Mouse (Mus musculus) mammary gland, adult 2 months (tissue): Measurements from ENCODE around the gene Wtap. TPM values are rescaled to one million over a fixed set of nuclear protein-coding genes. Genes with fewer than 3 reads are reported as not detected.

ENCODE experiments used
- polyA plus RNA-seq: library from polyadenylated mRNA; depleted of rRNA; stranded (reverse); fragments of >200 nt; gene quantifications from 2 replicates; pipeline ENCODE4 v1.2.3, GENCODE M21; 2012; ENCODE audit warnings: low replicate concordance; rRNA removed

Wtap gene
- 11.8 and 17.5 TPM in 2 replicates for polyA plus RNA-seq

GRCm38 (mm10) chr17:12994069-12994468 is at the start of gene Wtap:
Gene Wtap, minus strand, starts transcription at chr17:12994169.

GRCm38 (mm10) chr17:13006546-13006945 is 12.6 kb upstream of the Wtap start, which contains the start of gene Sod2:
Gene Sod2, plus strand, starts transcription at chr17:13006846.

GRCm38 (mm10) chr17:12960331-12960873 is 33.6 kb downstream of the Wtap start, which contains the start of gene Acat2:
Gene Acat2, minus strand, starts transcription at chr17:12960747.

GRCm38 (mm10) chr17:12940151-12940805 is 53.7 kb downstream of the Wtap start, which contains the start of gene Acat3:
Gene Acat3, minus strand, starts transcription at chr17:12940600.

Other genes starting within 250 kb of the Wtap start
- gene Igf2r, start 224.5 kb downstream of the Wtap start, polyA plus RNA-seq, result 24.6 and 25.9 TPM in 2 replicates
- gene Mas1, start 126.0 kb downstream of the Wtap start, polyA plus RNA-seq, result 0.17 and 0.47 TPM in 2 replicates
- gene Mrgprh, start 118.1 kb downstream of the Wtap start, polyA plus RNA-seq, result 0.39 and 2.3 TPM in 2 replicates
- gene Pnldc1, start 83.9 kb downstream of the Wtap start, polyA plus RNA-seq, result 5.4 and 9.0 TPM in 2 replicates
- 33.7 and 62.6 TPM in 2 replicates for gene Tcp1, start 78.5 kb downstream of the Wtap start, polyA plus RNA-seq
- gene Mrpl18, start 77.8 kb downstream of the Wtap start, polyA plus RNA-seq, result 21.4 and 30.4 TPM in 2 replicates
- gene Acat3, start 53.6 kb downstream of the Wtap start, polyA plus RNA-seq, result 0.80 and 1.0 TPM in 2 replicates
- gene Acat2, start 33.4 kb downstream of the Wtap start, polyA plus RNA-seq, result 34.6 and 51.4 TPM in 2 replicates
- 428 and 898 TPM in 2 replicates for gene Sod2, start 12.7 kb upstream of the Wtap start, polyA plus RNA-seq
- gene Gpr31b, start 58.1 kb upstream of the Wtap start, polyA plus RNA-seq, result 0.17 and 0.27 TPM in 2 replicates
- 0.08 and 0.10 TPM in 2 replicates for gene Tcp10b, start 66.9 kb upstream of the Wtap start, polyA plus RNA-seq
- gene Unc93a, start 137.6 kb upstream of the Wtap start, polyA plus RNA-seq, result 0.10 TPM in 1 of 2 replicates, not detected in the other
- gene Smok2a, start 227.0 kb upstream of the Wtap start, polyA plus RNA-seq, result not detected in 2 replicates
- gene Smok2b, start 236.1 kb upstream of the Wtap start, polyA plus RNA-seq, result not detected in 2 replicates